Mouse (Mus musculus): ENCODE results near the gene Nptxr.
A peak's percentile ranks its signal among the peaks of the same experiment; 100 is the strongest.
"Not testable (repeated sequence)": the region's sequence is repeated elsewhere in the genome, so short reads cannot be mapped to it uniquely, and the experiment has no call there.

Gene Nptxr

GRCm38 (mm10) chr15:79822265-79823199 is 18.0 kb upstream of the Nptxr start:
- no peak for DNase-seq (ENCODE audit: low spot score)

- no peak for DNase-seq (ENCODE audit: low spot score)
These were observed 13.8 kb upstream of the Nptxr start for GRCm38 (mm10) chr15:79818325-79818724.

- DNase-seq (ENCODE audit: low spot score): no peak
These were observed 9.2 kb upstream of the Nptxr start for GRCm38 (mm10) chr15:79813666-79814258.

GRCm38 (mm10) chr15:79812840-79813239 is 8.3 kb upstream of the Nptxr start:
- DNase-seq (ENCODE audit: low spot score): not testable (repeated sequence)

- DNase-seq (ENCODE audit: low spot score): no peak
These were observed 6.4 kb upstream of the Nptxr start for GRCm38 (mm10) chr15:79810997-79811396.

- no peak for DNase-seq (ENCODE audit: low spot score)
These were observed 5.5 kb upstream of the Nptxr start for GRCm38 (mm10) chr15:79810061-79810460.

- no peak for DNase-seq (ENCODE audit: low spot score)
These were observed 4.1 kb upstream of the Nptxr start for GRCm38 (mm10) chr15:79808658-79809057.

- DNase-seq (ENCODE audit: low spot score): no peak
These were observed 3.5 kb upstream of the Nptxr start for GRCm38 (mm10) chr15:79808114-79808513.

- DNase-seq (ENCODE audit: low spot score): no peak
These were observed 2.5 kb upstream of the Nptxr start for GRCm38 (mm10) chr15:79807050-79807449.

- no peak for DNase-seq (ENCODE audit: low spot score)
These were observed 680 bp upstream of the Nptxr start for GRCm38 (mm10) chr15:79805246-79805645.

- DNase-seq (ENCODE audit: low spot score): peak; percentile 17
These were observed 824 bp downstream of the Nptxr start for GRCm38 (mm10) chr15:79803533-79804351.

GRCm38 (mm10) chr15:79802304-79802703 is 2.3 kb downstream of the Nptxr start:
- DNase-seq (ENCODE audit: low spot score): no peak

- no peak for DNase-seq (ENCODE audit: low spot score)
These were observed 2.9 kb downstream of the Nptxr start for GRCm38 (mm10) chr15:79801646-79802045.

GRCm38 (mm10) chr15:79800701-79801100 is 3.9 kb downstream of the Nptxr start:
- no peak for DNase-seq (ENCODE audit: low spot score)

GRCm38 (mm10) chr15:79798591-79798990 is 6.0 kb downstream of the Nptxr start:
- DNase-seq (ENCODE audit: low spot score): no peak

GRCm38 (mm10) chr15:79797680-79798079 is 6.9 kb downstream of the Nptxr start:
- no peak for DNase-seq (ENCODE audit: low spot score)

- DNase-seq (ENCODE audit: low spot score): no peak
These were observed 7.5 kb downstream of the Nptxr start for GRCm38 (mm10) chr15:79797096-79797495.

GRCm38 (mm10) chr15:79796256-79796655 is 8.3 kb downstream of the Nptxr start:
- DNase-seq (ENCODE audit: low spot score): no peak

GRCm38 (mm10) chr15:79794173-79794572 is 10.4 kb downstream of the Nptxr start:
- DNase-seq (ENCODE audit: low spot score): no peak

- DNase-seq (ENCODE audit: low spot score): no peak
These were observed 11.5 kb downstream of the Nptxr start for GRCm38 (mm10) chr15:79793076-79793475.

- DNase-seq (ENCODE audit: low spot score): no peak
These were observed 12.1 kb downstream of the Nptxr start for GRCm38 (mm10) chr15:79792455-79792854.

GRCm38 (mm10) chr15:79791502-79791901 is 13.1 kb downstream of the Nptxr start:
- peak; percentile 26 for DNase-seq (ENCODE audit: low spot score)
